Comparison of ENCODE assay signal across 12 mouse cellular contexts in genomic region chr7:98524869-98525699, GRCm38 (mm10). TPM values are rescaled to one million over a fixed set of nuclear protein-coding genes. Genes with fewer than 3 reads are reported as not detected.
A peak's percentile ranks its signal among the peaks of the same experiment; 100 is the strongest.
DNase-seq lines count a peak whose midpoint lies in the region; ATAC-seq and TF ChIP-seq lines count a peak whose summit lies in the region.
"Had no signal": no experiment of that assay in that cellular context is flagged by ENCODE, and none has a peak within 500 bp of the region (broad histone marks: within the 10 kb centered on the region; RNA-seq: fewer than 3 reads in every experiment).

No protein-coding gene starts in this region.

- no peak overlapping the region for H3K4me3 ChIP-seq in heart, embryonic 12.5 days
- H3K4me3 ChIP-seq in midbrain, embryonic 11.5 days (ENCODE audit: low read depth, low read length): no peak overlapping the region
- no peak overlapping the region for H3K4me3 ChIP-seq in midbrain, postnatal 0 days (ENCODE audit: low read depth, low read length)
- no peak overlapping the region for H3K4me3 ChIP-seq in hindbrain, embryonic 10.5 days

- no peak overlapping the region for H3K9ac ChIP-seq in heart, embryonic 12.5 days
- H3K9ac ChIP-seq in midbrain, embryonic 11.5 days (ENCODE audit: low read length): no peak overlapping the region
- no peak overlapping the region for H3K9ac ChIP-seq in midbrain, postnatal 0 days (replicated peaks; ENCODE audit: low read length, poor library complexity, severe bottlenecking)

- H3K9me3 ChIP-seq in heart, embryonic 12.5 days (replicated peaks): no peaks in the 10 kb centered on the region
- H3K9me3 ChIP-seq in midbrain, embryonic 11.5 days (ENCODE audit: control insufficient read depth, low read length): no peaks in the 10 kb centered on the region
- no peaks in the 10 kb centered on the region for H3K9me3 ChIP-seq in midbrain, postnatal 0 days (ENCODE audit: low read length)
- no peaks in the 10 kb centered on the region for H3K9me3 ChIP-seq in hindbrain, embryonic 10.5 days

- no peak for ATAC-seq in heart, embryonic 12.5 days (ENCODE audit: insufficient number of reproducible peaks, low FRiP score)
- ATAC-seq in midbrain, embryonic 11.5 days (ENCODE audit: low FRiP score): no peak
- no peak for ATAC-seq in midbrain, postnatal 0 days (ENCODE audit: low FRiP score)

- DNase-seq in heart, postnatal 10 days: no peak
- peak; percentile 74 for DNase-seq in midbrain, embryonic 11.5 days (ENCODE audit: low spot score, missing footprints)
- DNase-seq in midbrain, postnatal 0 days (ENCODE audit: low spot score): no peak
- peak; percentile 18 for DNase-seq in kidney, postnatal 10 days
- DNase-seq in layer of hippocampus, adult 11-12 months (ENCODE audit: low spot score): no peak
- DNase-seq in adrenal gland, postnatal 14 days: no peak
- DNase-seq in hindbrain, embryonic 10.5 days (ENCODE audit: low spot score): no peak
- DNase-seq: gastrocnemius, postnatal 14 days; lung, postnatal 36 days; spleen, adult 18-20 months; thymus, adult 2 months had no signal

- no peaks in the 10 kb centered on the region for H3K36me3 ChIP-seq in heart, embryonic 12.5 days
- no peaks in the 10 kb centered on the region for H3K36me3 ChIP-seq in midbrain, embryonic 11.5 days (ENCODE audit: control insufficient read depth, insufficient read depth, low read length)
- no peaks in the 10 kb centered on the region for H3K36me3 ChIP-seq in midbrain, postnatal 0 days (ENCODE audit: insufficient read depth, low read length)
- no peaks in the 10 kb centered on the region for H3K36me3 ChIP-seq in hindbrain, embryonic 10.5 days

- no peak for TF ChIP-seq CTCF in midbrain, postnatal 0 days (IDR thresholded peaks at IDR 0.05)

- no peak overlapping the region for H3K4me2 ChIP-seq in heart, embryonic 12.5 days
- no peak overlapping the region for H3K4me2 ChIP-seq in midbrain, embryonic 11.5 days
- no peak overlapping the region for H3K4me2 ChIP-seq in midbrain, postnatal 0 days (ENCODE audit: low read depth, low read length, poor library complexity, severe bottlenecking)

- 66% methylated on average over 6 of the region's 6 CpGs for WGBS in heart, embryonic 12.5 days
- 88% methylated on average over 6 of the region's 6 CpGs for WGBS in midbrain, embryonic 11.5 days
- 84% methylated on average over 6 of the region's 6 CpGs for WGBS in midbrain, postnatal 0 days
- 84% methylated on average over 6 of the region's 6 CpGs for WGBS in hindbrain, embryonic 10.5 days

- no peaks in the 10 kb centered on the region for H3K27me3 ChIP-seq in heart, embryonic 12.5 days (replicated peaks)
- no peaks in the 10 kb centered on the region for H3K27me3 ChIP-seq in midbrain, embryonic 11.5 days (ENCODE audit: control insufficient read depth, insufficient read depth, low read length)
- H3K27me3 ChIP-seq in midbrain, postnatal 0 days (ENCODE audit: insufficient read depth, low read length): no peaks in the 10 kb centered on the region
- 0 out of 2 replicates have a peak, but pooled peaks cover 5% of the 10 kb centered on the region for H3K27me3 ChIP-seq in hindbrain, embryonic 10.5 days (ENCODE audit: insufficient read depth, poor library complexity, severe bottlenecking)

- H3K4me1 ChIP-seq in heart, embryonic 12.5 days (replicated peaks): peaks cover 39% of the 10 kb centered on the region
- H3K4me1 ChIP-seq in midbrain, embryonic 11.5 days (ENCODE audit: control insufficient read depth, insufficient read depth, low read length): no peaks in the 10 kb centered on the region
- H3K4me1 ChIP-seq in midbrain, postnatal 0 days (ENCODE audit: insufficient read depth, low read length): peaks cover 5% of the 10 kb centered on the region; the same call in 1 of the 2 replicates
- peaks cover 19% of the 10 kb centered on the region for H3K4me1 ChIP-seq in hindbrain, embryonic 10.5 days (replicated peaks)

- H3K27ac ChIP-seq in heart, embryonic 12.5 days (ENCODE audit: poor library complexity, severe bottlenecking): peak overlapping the region; percentile 16; the same call in 1 of the 2 replicates
- no peak overlapping the region for H3K27ac ChIP-seq in midbrain, embryonic 11.5 days (ENCODE audit: low read depth, low read length)
- H3K27ac ChIP-seq in midbrain, postnatal 0 days (ENCODE audit: low read depth, low read length): no peak overlapping the region
- H3K27ac ChIP-seq in hindbrain, embryonic 10.5 days: no peak overlapping the region

- intact Hi-C loops in heart, postnatal 10 days (cut with DNase I): no loop called here

RNA-seq across cellular contexts. Expression of gene Lrrc32, which starts 36.0 kb away (rescaled TPM):
- 7.5 TPM in 2 replicates for polyA plus RNA-seq in heart, embryonic 12.5 days (2016; fragmentation: Nextera tagmentation; extraction: Ambion mirVana)
- total RNA-seq in heart, postnatal 10 days (2021): 10 to 100 TPM; 17.9 to 18.7 TPM
- polyA plus RNA-seq in midbrain, embryonic 11.5 days (2014; fragmentation: Nextera tagmentation; extraction: Ambion mirVana): 4.3 TPM in 2 replicates
- 7.6 and 9.0 TPM in 2 replicates for total RNA-seq in midbrain, postnatal 0 days (2014; rRNA removed)
- 5.2 and 6.0 TPM in 2 replicates for polyA plus RNA-seq in midbrain, postnatal 0 days (2015; fragmentation: Nextera tagmentation; extraction: Ambion mirVana)
- total RNA-seq in adrenal gland, postnatal 14 days (2021): 14.0 and 18.4 TPM in 2 replicates
- polyA plus RNA-seq in hindbrain, embryonic 10.5 days (2016; fragmentation: Nextera tagmentation; extraction: Ambion mirVana): 5.8 and 6.0 TPM in 2 replicates

Comparison
In these comparisons a context has a peak if more than half of its experiments do, and no peak if none do; other contexts are left out.
1. DNase-seq: peak in midbrain, embryonic 11.5 days (single experiment) and kidney, postnatal 10 days (single experiment); none in heart, postnatal 10 days (0 of 2), midbrain, postnatal 0 days (single experiment), layer of hippocampus, adult 11-12 months (single experiment), adrenal gland, postnatal 14 days (single experiment) and hindbrain, embryonic 10.5 days (single experiment).